Mouse (Mus musculus): ENCODE results near the gene Lpcat4. TPM values are rescaled to one million over a fixed set of nuclear protein-coding genes. Genes with fewer than 3 reads are reported as not detected.

The Lpcat4 gene
- polyA plus RNA-seq, 1 experiment from 2014 or later: 24.5 TPM

DNA sequence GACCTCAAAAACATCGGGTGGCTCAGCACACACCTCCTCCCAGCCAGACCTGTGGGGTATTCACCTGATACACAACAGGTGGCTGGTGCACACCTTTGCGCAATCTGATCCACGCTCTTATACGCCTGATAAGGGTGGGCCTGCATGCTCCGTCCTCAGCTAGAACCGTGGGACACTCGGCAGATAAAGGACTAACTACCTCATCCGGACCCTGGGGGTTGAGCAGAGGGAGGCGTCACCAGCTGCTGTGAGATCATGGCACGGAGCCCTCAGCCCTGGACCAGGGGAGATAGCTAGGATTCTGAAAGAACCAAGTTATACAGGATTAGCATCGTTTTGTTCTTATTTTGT lies 26.9 kb downstream of the Lpcat4 start, which contains the start of gene Gm21985:
TSS of gene Gm21985 (plus strand) at position 73 of the 351 bp plus-strand sequence.
- peak within 1 kb of the TSS; percentile 91 for H3K4me3 ChIP-seq (ENCODE audit: low read depth, low read length)
- peaks cover 43% of the 10 kb centered on the region for H3K4me1 ChIP-seq (ENCODE audit: control insufficient read depth, insufficient read depth, low read length)
- no peaks in the 10 kb centered on the region for H3K27me3 ChIP-seq (ENCODE audit: control insufficient read depth, insufficient read depth, low read depth, low read length)
- ATAC-seq: peak; percentile 33
- no peaks in the 10 kb centered on the region for H3K36me3 ChIP-seq (ENCODE audit: control insufficient read depth, insufficient read depth, low read length)
- no peaks in the 10 kb centered on the region for H3K9me3 ChIP-seq (replicated peaks; ENCODE audit: control insufficient read depth, low read length, poor library complexity, severe bottlenecking)
- peak within 1 kb of the TSS; percentile 93 for H3K27ac ChIP-seq (ENCODE audit: low read length)
- peak within 1 kb of the TSS; percentile 92 for H3K4me2 ChIP-seq (ENCODE audit: low read length)
- H3K9ac ChIP-seq (ENCODE audit: low read depth, low read length): peak within 1 kb of the TSS; percentile 72
- WGBS: 1% methylated on average over 11 of the region's 11 CpGs

DNA sequence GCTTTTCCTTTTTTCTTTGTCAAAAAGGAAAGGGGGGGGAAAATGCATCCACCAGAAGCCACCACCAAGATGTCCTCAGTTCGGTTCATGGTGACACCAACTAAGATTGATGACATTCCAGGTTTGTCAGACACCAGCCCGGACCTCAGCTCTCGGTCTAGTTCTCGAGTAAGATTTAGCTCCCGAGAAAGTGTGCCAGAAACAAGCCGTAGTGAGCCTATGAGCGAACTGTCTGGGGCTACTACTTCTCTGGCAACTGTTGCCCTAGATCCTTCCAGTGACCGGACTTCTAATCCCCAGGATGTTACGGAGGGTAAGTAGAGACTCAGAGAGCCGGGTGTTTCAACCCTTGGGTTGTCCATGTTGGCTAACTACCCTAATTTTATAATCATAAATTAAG lies 27.5 kb downstream of the Lpcat4 start:
- 48% methylated on average over 10 of the region's 10 CpGs for WGBS

DNA sequence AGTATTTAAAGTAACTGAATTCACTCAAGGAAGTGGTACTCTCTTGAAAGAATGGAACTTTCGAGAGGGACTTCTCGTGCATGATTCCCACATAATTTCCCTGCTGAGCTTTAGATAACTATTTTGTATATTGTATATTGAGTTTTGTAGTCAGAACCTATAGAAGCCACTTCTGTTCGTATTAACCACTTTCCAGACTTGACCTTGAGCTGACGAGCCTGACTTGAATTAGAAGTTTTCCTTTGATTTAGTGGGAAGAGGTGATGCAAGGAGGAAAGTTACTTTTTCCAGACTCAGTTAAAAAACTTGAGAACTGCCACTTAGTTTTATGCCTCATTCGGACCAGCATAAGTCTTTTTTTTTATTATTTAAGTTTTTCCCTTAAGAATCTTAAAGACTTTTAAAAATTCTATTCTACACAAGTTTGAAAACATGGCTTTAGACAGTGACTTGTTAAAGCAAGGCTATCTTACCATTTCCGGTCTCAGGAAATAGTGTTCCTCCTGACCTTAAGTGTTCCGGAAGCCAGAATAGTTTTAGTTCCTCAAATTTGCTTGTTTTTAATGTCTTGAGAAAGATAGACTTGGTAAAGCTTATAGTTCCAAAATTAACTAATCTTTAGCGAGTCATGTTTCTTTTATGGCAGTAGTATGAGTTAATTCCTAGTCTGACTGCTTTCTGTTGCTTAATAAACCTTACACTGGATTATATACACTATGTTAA lies 28.4 kb downstream of the Lpcat4 start:
- Histone ChIP-seq H3K36me3 (ENCODE audit: control insufficient read depth, insufficient read depth, low read length) (no peaks in the 10 kb centered on the region), H3K4me2 (ENCODE audit: low read length) (peak overlapping the region; percentile 92), H3K4me1 (ENCODE audit: control insufficient read depth, insufficient read depth, low read length) (peaks cover 45% of the 10 kb centered on the region), H3K9me3 (replicated peaks; ENCODE audit: control insufficient read depth, low read length, poor library complexity, severe bottlenecking) (no peaks in the 10 kb centered on the region), H3K27ac (ENCODE audit: low read length) (no peak overlapping the region), H3K4me3 (ENCODE audit: low read depth, low read length) (peak overlapping the region; percentile 91), H3K9ac (ENCODE audit: low read depth, low read length) (no peak overlapping the region), H3K27me3 (ENCODE audit: control insufficient read depth, insufficient read depth, low read depth, low read length) (no peaks in the 10 kb centered on the region)
- 76% methylated on average over 8 of the region's 8 CpGs for WGBS
- ATAC-seq: no peak

More for the DNA sequence above, 27.5 kb downstream of the Lpcat4 start:
- Histone ChIP-seq H3K9ac (ENCODE audit: low read depth, low read length) (peak overlapping the region; percentile 72), H3K4me3 (ENCODE audit: low read depth, low read length) (peak overlapping the region; percentile 91), H3K4me1 (ENCODE audit: control insufficient read depth, insufficient read depth, low read length) (peaks cover 48% of the 10 kb centered on the region), H3K27ac (ENCODE audit: low read length) (no peak overlapping the region), H3K4me2 (ENCODE audit: low read length) (peak overlapping the region; percentile 92), H3K9me3 (replicated peaks; ENCODE audit: control insufficient read depth, low read length, poor library complexity, severe bottlenecking) (no peaks in the 10 kb centered on the region), H3K27me3 (ENCODE audit: control insufficient read depth, insufficient read depth, low read depth, low read length) (no peaks in the 10 kb centered on the region), H3K36me3 (ENCODE audit: control insufficient read depth, insufficient read depth, low read length) (no peaks in the 10 kb centered on the region)
- no peak for ATAC-seq

DNA sequence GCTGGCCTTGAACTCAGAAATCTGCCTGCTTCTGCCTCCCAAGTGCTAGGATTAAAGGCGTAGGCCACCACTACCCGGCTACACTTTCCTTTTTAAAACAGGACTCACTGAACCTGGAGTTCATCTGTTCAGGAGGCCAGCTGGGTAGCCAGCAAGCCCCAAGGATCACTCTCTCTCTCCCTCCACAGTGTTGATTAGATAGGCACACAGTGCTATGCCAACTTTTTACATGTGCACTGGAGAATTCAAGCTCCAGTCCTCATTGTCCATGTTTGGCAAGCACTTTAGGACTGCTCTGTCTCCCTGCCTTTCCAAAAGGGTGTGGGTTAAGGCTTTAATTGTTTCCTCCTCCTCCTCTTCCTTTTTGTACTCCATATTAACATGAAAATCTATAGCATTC lies 30.7 kb downstream of the Lpcat4 start:
- H3K9ac ChIP-seq (ENCODE audit: low read depth, low read length): 0 out of 2 replicates have a peak overlapping the region, but pooled peaks have one; percentile 16
- 95% methylated on average over 2 of the region's 2 CpGs for WGBS

DNA sequence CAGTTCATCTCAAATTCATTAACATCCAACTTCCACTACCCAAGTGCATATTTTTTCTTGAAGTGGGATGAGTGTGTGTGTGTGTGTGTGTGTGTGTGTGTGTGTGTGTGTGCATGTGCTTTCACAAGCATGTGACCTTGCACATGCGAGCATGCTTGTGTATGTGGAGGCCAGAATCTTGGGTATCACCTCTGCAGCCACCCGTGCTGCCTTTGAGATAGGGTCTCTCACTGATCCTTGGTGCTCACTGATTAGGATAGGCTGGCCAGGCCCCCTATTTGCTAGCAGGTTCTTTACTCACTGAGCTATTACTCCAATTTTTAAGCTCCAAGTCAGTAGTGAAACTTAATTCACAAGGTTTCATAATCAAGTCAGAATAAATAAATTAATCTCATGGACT lies 33.6 kb downstream of the Lpcat4 start:
- Histone ChIP-seq H3K9ac (ENCODE audit: low read depth, low read length) (no peak overlapping the region), H3K4me1 (ENCODE audit: control insufficient read depth, insufficient read depth, low read length) (peaks cover 23% of the 10 kb centered on the region), H3K27me3 (ENCODE audit: control insufficient read depth, insufficient read depth, low read depth, low read length) (no peaks in the 10 kb centered on the region), H3K36me3 (ENCODE audit: control insufficient read depth, insufficient read depth, low read length) (no peaks in the 10 kb centered on the region), H3K4me3 (ENCODE audit: low read depth, low read length) (no peak overlapping the region), H3K27ac (ENCODE audit: low read length) (no peak overlapping the region), H3K4me2 (ENCODE audit: low read length) (no peak overlapping the region), H3K9me3 (replicated peaks; ENCODE audit: control insufficient read depth, low read length, poor library complexity, severe bottlenecking) (no peaks in the 10 kb centered on the region)
- no peak for ATAC-seq
- WGBS: 93% methylated on average over 2 of the region's 2 CpGs

More for the DNA sequence above, 30.7 kb downstream of the Lpcat4 start:
- Histone ChIP-seq H3K27me3 (ENCODE audit: control insufficient read depth, insufficient read depth, low read depth, low read length) (no peaks in the 10 kb centered on the region), H3K36me3 (ENCODE audit: control insufficient read depth, insufficient read depth, low read length) (no peaks in the 10 kb centered on the region), H3K9me3 (replicated peaks; ENCODE audit: control insufficient read depth, low read length, poor library complexity, severe bottlenecking) (no peaks in the 10 kb centered on the region), H3K27ac (ENCODE audit: low read length) (no peak overlapping the region), H3K4me1 (ENCODE audit: control insufficient read depth, insufficient read depth, low read length) (peaks cover 37% of the 10 kb centered on the region), H3K4me3 (ENCODE audit: low read depth, low read length) (no peak overlapping the region), H3K4me2 (ENCODE audit: low read length) (peak overlapping the region; percentile 30)
- ATAC-seq: no peak

DNA sequence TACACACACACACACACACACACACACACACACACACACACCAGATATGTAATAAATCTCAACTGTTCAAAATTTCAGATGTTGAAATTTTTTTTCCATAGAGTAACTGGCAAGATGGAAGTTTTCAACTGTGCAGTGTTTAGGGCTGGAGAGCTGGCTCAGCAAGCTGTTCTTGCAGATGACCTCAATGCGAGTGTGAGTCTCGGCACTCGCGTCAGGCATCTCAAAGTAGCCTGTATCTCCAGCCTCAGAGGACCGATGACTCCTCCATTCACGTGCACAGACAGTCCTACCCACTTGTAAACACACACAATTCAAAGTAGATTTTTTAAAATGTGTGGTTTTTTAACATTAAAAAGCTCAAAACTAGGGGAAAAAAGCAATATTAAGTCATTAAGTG lies 34.2 kb downstream of the Lpcat4 start:
- whole genome bisulfite sequencing: 90% methylated on average over 6 of the region's 6 CpGs
- Histone ChIP-seq H3K4me3 (ENCODE audit: low read depth, low read length) (no peak overlapping the region), H3K9me3 (replicated peaks; ENCODE audit: control insufficient read depth, low read length, poor library complexity, severe bottlenecking) (no peaks in the 10 kb centered on the region), H3K27me3 (ENCODE audit: control insufficient read depth, insufficient read depth, low read depth, low read length) (no peaks in the 10 kb centered on the region), H3K9ac (ENCODE audit: low read depth, low read length) (no peak overlapping the region), H3K27ac (ENCODE audit: low read length) (no peak overlapping the region), H3K4me2 (ENCODE audit: low read length) (no peak overlapping the region), H3K36me3 (ENCODE audit: control insufficient read depth, insufficient read depth, low read length) (no peaks in the 10 kb centered on the region), H3K4me1 (ENCODE audit: control insufficient read depth, insufficient read depth, low read length) (peaks cover 19% of the 10 kb centered on the region)
- no peak for ATAC-seq

DNA sequence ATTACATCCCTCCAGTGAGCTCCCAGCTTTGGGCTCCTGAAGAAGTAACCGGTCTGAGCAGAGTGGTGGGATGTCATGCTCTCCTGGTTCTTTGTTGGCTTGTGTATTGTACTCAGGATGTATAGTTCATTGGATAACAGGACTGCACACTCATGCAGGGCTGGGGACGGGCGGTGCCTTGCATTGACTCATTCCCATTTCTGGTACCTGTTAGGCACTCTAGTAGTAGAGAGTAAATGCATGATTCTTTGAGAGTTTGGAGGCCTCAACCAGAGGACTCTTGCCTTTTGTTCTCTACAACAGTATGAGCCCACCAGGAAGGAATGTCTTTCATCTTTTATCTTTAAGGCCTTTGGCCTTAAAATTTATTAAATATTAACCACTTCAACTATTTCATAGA lies 37.6 kb downstream of the Lpcat4 start:
- Histone ChIP-seq H3K27ac (ENCODE audit: low read length) (no peak overlapping the region), H3K4me1 (ENCODE audit: control insufficient read depth, insufficient read depth, low read length) (no peaks in the 10 kb centered on the region), H3K4me2 (ENCODE audit: low read length) (no peak overlapping the region), H3K27me3 (ENCODE audit: control insufficient read depth, insufficient read depth, low read depth, low read length) (no peaks in the 10 kb centered on the region), H3K9ac (ENCODE audit: low read depth, low read length) (no peak overlapping the region), H3K9me3 (replicated peaks; ENCODE audit: control insufficient read depth, low read length, poor library complexity, severe bottlenecking) (no peaks in the 10 kb centered on the region), H3K4me3 (ENCODE audit: low read depth, low read length) (no peak overlapping the region), H3K36me3 (ENCODE audit: control insufficient read depth, insufficient read depth, low read length) (no peaks in the 10 kb centered on the region)
- WGBS: 94% methylated on average over 3 of the region's 3 CpGs
- no peak for ATAC-seq

DNA sequence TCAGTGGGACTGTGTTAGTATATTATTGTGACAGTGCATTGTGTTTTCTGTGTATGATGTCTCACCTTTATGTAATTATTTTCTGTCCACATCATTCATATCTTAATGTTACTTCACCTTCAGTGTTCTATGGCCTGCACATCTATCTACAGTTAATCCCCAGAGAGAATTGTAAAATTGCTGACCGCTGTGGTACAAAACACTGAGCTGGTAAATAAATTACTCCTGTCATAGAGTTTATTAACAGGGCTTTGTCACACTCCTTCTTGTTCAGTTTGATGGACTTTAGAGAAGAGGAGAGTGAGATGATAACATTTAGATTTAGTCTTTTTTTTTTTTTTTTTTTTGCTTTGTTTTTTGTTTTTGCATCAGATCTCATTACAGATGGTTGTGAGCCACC lies 43.6 kb downstream of the Lpcat4 start:
- Histone ChIP-seq H3K4me1 (ENCODE audit: control insufficient read depth, insufficient read depth, low read length) (peaks cover 10% of the 10 kb centered on the region), H3K4me2 (ENCODE audit: low read length) (no peak overlapping the region), H3K4me3 (ENCODE audit: low read depth, low read length) (no peak overlapping the region), H3K27me3 (ENCODE audit: control insufficient read depth, insufficient read depth, low read depth, low read length) (no peaks in the 10 kb centered on the region), H3K36me3 (ENCODE audit: control insufficient read depth, insufficient read depth, low read length) (no peaks in the 10 kb centered on the region), H3K27ac (ENCODE audit: low read length) (no peak overlapping the region), H3K9me3 (replicated peaks; ENCODE audit: control insufficient read depth, low read length, poor library complexity, severe bottlenecking) (no peaks in the 10 kb centered on the region), H3K9ac (ENCODE audit: low read depth, low read length) (no peak overlapping the region)
- no peak for ATAC-seq
- WGBS: 93% methylated on average over 1 of the region's 1 CpGs

DNA sequence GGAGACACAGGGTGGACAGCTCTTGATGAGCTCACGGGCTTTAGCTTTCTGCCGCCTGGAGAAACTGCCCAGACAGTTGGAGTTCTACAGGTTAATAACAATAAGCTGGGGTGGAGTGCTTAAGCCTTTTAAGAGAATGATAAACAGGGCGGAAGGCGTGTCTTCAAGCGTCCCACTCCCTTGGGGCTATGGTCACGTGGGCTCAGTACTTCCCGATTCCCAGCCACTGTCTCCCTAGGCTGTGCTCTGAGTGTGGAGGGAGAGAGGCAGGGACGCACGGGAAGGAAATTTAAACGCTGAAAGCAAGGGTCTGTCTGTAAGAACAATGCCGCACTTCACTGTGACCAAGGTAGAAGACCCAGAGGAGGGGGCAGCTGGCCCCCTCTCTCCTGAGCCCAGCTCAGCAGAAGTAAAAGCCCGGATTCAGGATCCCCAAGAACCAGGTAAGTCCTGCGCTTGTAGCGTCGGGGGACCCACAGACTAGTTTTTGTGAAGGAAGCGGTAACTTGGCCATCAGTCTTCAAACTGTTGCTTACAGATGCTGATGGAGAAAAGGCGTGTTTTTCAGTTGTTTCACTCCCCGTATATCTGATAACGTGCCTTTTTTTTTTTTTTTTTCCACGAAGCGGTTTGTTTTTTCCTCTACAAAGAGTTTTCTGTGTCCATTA lies 45.2 kb downstream of the Lpcat4 start:
- H3K36me3 ChIP-seq (ENCODE audit: control insufficient read depth, insufficient read depth, low read length): no peaks in the 10 kb centered on the region
- peak overlapping the region; percentile 39 for H3K4me3 ChIP-seq (ENCODE audit: low read depth, low read length)
- no peaks in the 10 kb centered on the region for H3K27me3 ChIP-seq (ENCODE audit: control insufficient read depth, insufficient read depth, low read depth, low read length)
- peak overlapping the region; percentile 58 for H3K9ac ChIP-seq (ENCODE audit: low read depth, low read length)
- H3K27ac ChIP-seq (ENCODE audit: low read length): no peak overlapping the region
- peaks cover 10% of the 10 kb centered on the region for H3K4me1 ChIP-seq (ENCODE audit: control insufficient read depth, insufficient read depth, low read length)
- WGBS: 0% methylated on average over 21 of the region's 21 CpGs
- peak overlapping the region; percentile 85 for H3K4me2 ChIP-seq (ENCODE audit: low read length)
- peak; percentile 90 for ATAC-seq
- H3K9me3 ChIP-seq (replicated peaks; ENCODE audit: control insufficient read depth, low read length, poor library complexity, severe bottlenecking): no peaks in the 10 kb centered on the region

Measured in midbrain, embryonic 16.5 days (tissue).